Mouse (Mus musculus) lung, embryonic 14.5 days (tissue): Measurements from ENCODE around the gene Slc35b1. TPM values are rescaled to one million over a fixed set of nuclear protein-coding genes. Genes with fewer than 3 reads are reported as not detected.

Experiments used
- ATAC-seq: fragments of 200-750 bp; cut with Nextera tagmentation; 2 replicates; pipeline ENCODE4 v1.8.0; 2017; ENCODE audit warnings: mild to moderate bottlenecking, moderate TSS enrichment, moderate library complexity; ENCODE audit not compliant: insufficient read depth
- DNase-seq: peaks from one replicate; pipeline ENCODE4 v3.0.0-alpha.2; 2015
- H3K27ac ChIP-seq: fragments of 300-500 bp; sonication (generic); 2 replicates; pipeline ENCODE4 v1.5.1; 2014; ENCODE audit warnings: low read depth, mild to moderate bottlenecking, moderate library complexity
- H3K27me3 ChIP-seq: fragments of 300-500 bp; sonication (generic); 2 replicates; pipeline ENCODE4 v1.6.1; 2014; ENCODE audit warnings: low read length, control low read depth; ENCODE audit not compliant: insufficient read depth
- H3K36me3 ChIP-seq: fragments of 300-500 bp; sonication (generic); 2 replicates; pipeline ENCODE4 v1.6.1; 2014; ENCODE audit warnings: control low read depth; ENCODE audit not compliant: insufficient read depth
- H3K4me1 ChIP-seq: fragments of 300-500 bp; sonication (generic); 2 replicates; pipeline ENCODE4 v1.6.1; 2014; ENCODE audit warnings: antibody characterized with exemption, control low read depth; ENCODE audit not compliant: insufficient read depth
- H3K4me2 ChIP-seq: fragments of 300-500 bp; sonication (generic); 2 replicates; pipeline ENCODE4 v1.6.1; 2014; ENCODE audit warnings: mild to moderate bottlenecking
- H3K4me3 ChIP-seq: fragments of 300-500 bp; sonication (generic); 2 replicates; pipeline ENCODE4 v1.5.1; 2014; ENCODE audit warnings: low read depth, low read length
- H3K9ac ChIP-seq: fragments of 300-500 bp; sonication (generic); 2 replicates; pipeline ENCODE4 v1.6.1; 2014
- H3K9me3 ChIP-seq: fragments of 300-500 bp; sonication (generic); 2 replicates; pipeline ENCODE4 v1.6.1; 2016; ENCODE audit warnings: low read depth, low read length, control low read depth
- CTCF ChIP-seq: IDR thresholded peaks from 2 replicates; pipeline ENCODE4 v1.5.1; 2016; ENCODE audit warnings: antibody characterized with exemption, low read depth
- WGBS: fragments of 180-500 bp; shearing (Covaris S2); extraction: QIAGEN DNeasy Blood & Tissue Kit; methylation state at CpG from one replicate; pipeline ENCODE4 v1.1.7; 2014; 5-methylcytosine and 5-hydroxymethylcytosine counted together
- polyA plus RNA-seq: library from polyadenylated mRNA; unstranded; fragments of >200 nt; fragmentation: Nextera tagmentation; extraction: Ambion mirVana; gene quantifications from 2 replicates; pipeline ENCODE4 v1.2.1, GENCODE M21; 2014

The Slc35b1 gene
- polyA plus RNA-seq, 1 experiment from 2014 or later, result 104 TPM

DNA sequence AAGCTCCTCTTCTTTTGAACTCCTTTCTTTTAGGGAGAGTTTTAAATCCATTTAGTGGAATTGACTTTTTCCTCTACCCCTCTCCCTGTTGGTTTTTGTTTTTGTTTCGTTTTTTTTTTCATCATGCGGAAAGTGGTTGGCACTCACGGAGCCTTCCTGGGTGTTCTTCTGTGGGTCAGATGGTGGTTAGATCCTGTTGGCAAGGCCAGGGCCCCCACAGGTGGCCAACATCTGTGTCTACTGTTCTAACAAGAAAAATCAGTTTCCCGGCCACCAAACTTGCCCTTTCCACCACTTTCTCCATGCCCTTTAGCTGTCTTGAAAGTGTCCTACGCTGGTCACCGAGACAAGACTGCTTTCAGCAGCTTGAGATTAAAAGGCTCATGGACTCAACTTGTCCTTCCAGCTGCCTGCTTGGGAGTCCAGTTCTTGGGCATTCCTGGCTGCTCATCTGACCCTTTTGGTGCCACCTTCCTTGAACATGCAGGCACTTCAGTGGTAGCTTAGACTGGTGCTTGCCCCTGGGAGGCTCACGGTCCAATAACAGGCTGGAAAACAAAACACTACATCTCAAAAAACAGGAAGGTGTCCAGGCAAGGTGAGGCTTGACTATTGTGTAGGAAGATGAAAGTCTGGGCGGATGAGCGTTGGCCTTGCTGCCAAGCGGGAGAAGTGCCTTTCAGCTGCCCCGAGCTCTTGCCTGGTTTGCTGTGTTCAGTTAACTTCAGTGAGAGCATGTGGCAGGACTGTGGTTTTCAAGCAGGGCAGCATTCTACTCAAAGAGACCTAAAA lies 8.4 kb downstream of the Slc35b1 start:
- no peak for TF ChIP-seq CTCF
- no peak overlapping the region for H3K4me2 ChIP-seq
- no peak overlapping the region for H3K9ac ChIP-seq
- 59% methylated on average over 11 of the region's 11 CpGs for WGBS
- no peak overlapping the region for H3K27ac ChIP-seq
- no peaks in the 10 kb centered on the region for H3K27me3 ChIP-seq
- H3K36me3 ChIP-seq, result peaks cover 43% of the 10 kb centered on the region
- no peaks in the 10 kb centered on the region for H3K9me3 ChIP-seq
- H3K4me1 ChIP-seq, result no peaks in the 10 kb centered on the region
- no peak overlapping the region for H3K4me3 ChIP-seq
- no peak for DNase-seq
- no peak for ATAC-seq

GRCm38 (mm10) chr11:95393500-95393816 lies 9.0 kb downstream of the Slc35b1 start:
- no peaks in the 10 kb centered on the region; the same call in 1 of the 2 replicates for H3K27me3 ChIP-seq
- no peaks in the 10 kb centered on the region for H3K9me3 ChIP-seq
- no peak overlapping the region for H3K27ac ChIP-seq
- WGBS, result 21% methylated on average over 5 of the region's 5 CpGs
- H3K9ac ChIP-seq, result no peak overlapping the region
- H3K36me3 ChIP-seq, result peaks cover 38% of the 10 kb centered on the region
- H3K4me3 ChIP-seq, result no peak overlapping the region
- ATAC-seq, result no peak
- no peak overlapping the region for H3K4me2 ChIP-seq
- no peak for DNase-seq
- H3K4me1 ChIP-seq, result no peaks in the 10 kb centered on the region
- no peak for TF ChIP-seq CTCF

GRCm38 (mm10) chr11:95394112-95394511 lies 9.6 kb downstream of the Slc35b1 start:
- ATAC-seq (no peak), DNase-seq (no peak)
- H3K9ac ChIP-seq, result no peak overlapping the region
- no peak for TF ChIP-seq CTCF
- no peak overlapping the region for H3K4me2 ChIP-seq
- 57% methylated on average over 5 of the region's 5 CpGs for WGBS
- H3K4me1 ChIP-seq, result no peaks in the 10 kb centered on the region
- no peaks in the 10 kb centered on the region for H3K9me3 ChIP-seq
- peaks cover 31% of the 10 kb centered on the region for H3K36me3 ChIP-seq
- no peak overlapping the region for H3K27ac ChIP-seq
- no peaks in the 10 kb centered on the region; the same call in 1 of the 2 replicates for H3K27me3 ChIP-seq
- no peak overlapping the region for H3K4me3 ChIP-seq

GRCm38 (mm10) chr11:95396548-95396947 lies 12.1 kb downstream of the Slc35b1 start:
- DNase-seq, result no peak
- H3K27me3 ChIP-seq, result no peaks in the 10 kb centered on the region; the same call in 1 of the 2 replicates
- whole genome bisulfite sequencing, result 50% methylated on average over 1 of the region's 1 CpGs

GRCm38 (mm10) chr11:95397843-95398835 lies 13.6 kb downstream of the Slc35b1 start:
- no peak overlapping the region for H3K4me3 ChIP-seq
- H3K36me3 ChIP-seq, result no peaks in the 10 kb centered on the region
- no peak overlapping the region for H3K27ac ChIP-seq
- WGBS, result 49% methylated on average over 14 of the region's 14 CpGs
- H3K9ac ChIP-seq, result no peak overlapping the region
- no peaks in the 10 kb centered on the region for H3K9me3 ChIP-seq
- H3K4me1 ChIP-seq, result no peaks in the 10 kb centered on the region
- H3K4me2 ChIP-seq, result peak overlapping the region; percentile 39; the same call in 1 of the 2 replicates
- peak; percentile 95 for TF ChIP-seq CTCF
- DNase-seq (peak; percentile 85), ATAC-seq (no peak)
- H3K27me3 ChIP-seq, result no peaks in the 10 kb centered on the region; the same call in 1 of the 2 replicates

More at GRCm38 (mm10) chr11:95396548-95396947, 12.1 kb downstream of the Slc35b1 start:
- Histone ChIP-seq H3K4me2 (no peak overlapping the region), H3K9ac (no peak overlapping the region), H3K9me3 (no peaks in the 10 kb centered on the region), H3K36me3 (peaks cover 7% of the 10 kb centered on the region), H3K27ac (no peak overlapping the region), H3K4me1 (no peaks in the 10 kb centered on the region), H3K4me3 (no peak overlapping the region)
- no peak for ATAC-seq
- TF ChIP-seq CTCF, result no peak

DNA sequence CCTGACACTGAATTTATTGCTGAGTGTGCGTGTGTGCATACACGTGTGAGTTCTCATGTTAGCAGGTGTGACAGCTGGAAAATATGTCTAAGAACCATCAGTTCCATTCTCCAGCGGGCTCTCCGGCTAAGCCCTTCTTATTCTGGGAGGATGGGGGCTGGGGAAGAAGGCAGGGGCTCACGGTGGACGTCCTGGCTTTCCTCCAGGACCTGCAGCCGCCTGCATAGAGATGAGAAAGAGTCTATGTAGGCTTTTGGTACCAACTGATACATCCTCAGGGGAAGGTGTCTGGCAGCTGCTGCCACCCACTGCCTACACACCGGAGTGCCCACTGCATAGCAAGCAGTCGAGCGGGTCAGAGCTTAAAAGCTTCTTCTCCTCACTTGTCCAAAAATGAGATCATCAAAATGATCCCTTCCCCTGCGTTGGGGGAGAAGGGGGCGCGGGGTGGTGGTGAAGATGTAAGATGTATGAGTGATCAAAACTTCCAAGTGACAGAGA lies 15.1 kb downstream of the Slc35b1 start:
- DNase-seq (no peak), ATAC-seq (no peak)
- Histone ChIP-seq H3K27me3 (no peaks in the 10 kb centered on the region; the same call in 1 of the 2 replicates), H3K36me3 (no peaks in the 10 kb centered on the region), H3K4me3 (no peak overlapping the region), H3K4me1 (0 out of 2 replicates have a peak, but pooled peaks cover 7% of the 10 kb centered on the region), H3K9me3 (no peaks in the 10 kb centered on the region), H3K27ac (no peak overlapping the region), H3K9ac (no peak overlapping the region), H3K4me2 (no peak overlapping the region)
- no peak for TF ChIP-seq CTCF
- WGBS, result 62% methylated on average over 13 of the region's 13 CpGs
